Mouse (Mus musculus) heart, adult 2 months (tissue): ENCODE measurements at regions not wholly inside any gene's neighbourhood (a gene's known extent, or its start where the extent isn't known, plus 50 kb on each side); places are given as distances from the start of the nearest gene placed in this dataset.

Experiments
- CTCF ChIP-seq: fragments of 200-600 bp; IDR thresholded peaks from 2 replicates; pipeline ENCODE4 v1.8.1; 2022; ENCODE audit warnings: antibody characterized with exemption, mild to moderate bottlenecking, moderate library complexity
- EP300 ChIP-seq: fragments of 200-500 bp; IDR thresholded peaks from 2 replicates; pipeline ENCODE4 v1.6.1; 2011; ENCODE audit warnings: low read depth, low read length, control low read depth; ENCODE audit not compliant: insufficient read depth
- POLR2A ChIP-seq: fragments of 200-500 bp; IDR thresholded peaks from 2 replicates; pipeline ENCODE4 v1.6.1; 2011; ENCODE audit warnings: mild to moderate bottlenecking, low read depth, low read length, control low read depth; ENCODE audit not compliant: insufficient read depth

DNA sequence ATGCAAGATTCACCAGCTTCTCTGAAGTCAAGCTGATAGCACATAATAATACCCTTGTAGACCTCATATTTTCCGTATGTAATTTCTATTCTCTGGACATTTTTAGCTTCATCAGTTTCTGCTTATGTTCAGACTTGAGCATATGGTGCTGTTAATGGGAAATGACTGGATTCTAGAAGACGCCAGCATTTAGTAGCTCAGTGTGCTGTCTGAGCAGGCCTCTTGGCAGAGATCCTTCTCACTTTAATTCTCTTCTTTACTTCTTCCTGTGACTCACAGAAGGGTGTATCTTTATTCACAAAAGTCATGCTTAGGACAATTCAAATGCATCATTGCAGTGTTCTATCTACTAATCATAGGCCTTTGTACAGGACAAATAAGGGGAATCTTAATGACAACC lies 299.7 kb upstream of the Tmem229a start:
- TF ChIP-seq CTCF: no peak
- no peak for TF ChIP-seq EP300
- no peak for TF ChIP-seq POLR2A
